Mouse (Mus musculus) limb, embryonic 12.5 days (tissue): Measurements from ENCODE around the gene Gm12830. TPM values are rescaled to one million over a fixed set of nuclear protein-coding genes. Genes with fewer than 3 reads are reported as not detected.

ENCODE experiments used
- ATAC-seq: fragments of 200-750 bp; cut with Nextera tagmentation; 2 replicates; pipeline ENCODE4 v1.8.0; 2017; ENCODE audit warnings: low read depth, moderate TSS enrichment; ENCODE audit not compliant: insufficient number of reproducible peaks, insufficient read depth, low FRiP score, low TSS enrichment
- H3K27ac ChIP-seq: fragments of 300-500 bp; sonication (generic); 2 replicates; pipeline ENCODE4 v1.5.1; 2016; ENCODE audit warnings: mild to moderate bottlenecking, moderate library complexity
- H3K27me3 ChIP-seq: fragments of 300-500 bp; sonication (generic); 2 replicates; pipeline ENCODE4 v1.6.1; 2016; ENCODE audit warnings: mild to moderate bottlenecking, moderate library complexity
- H3K36me3 ChIP-seq: fragments of 300-500 bp; sonication (generic); 2 replicates; pipeline ENCODE4 v1.6.1; 2016; ENCODE audit warnings: mild to moderate bottlenecking, moderate library complexity
- H3K4me1 ChIP-seq: fragments of 300-500 bp; sonication (generic); replicated peaks from 2 replicates; pipeline ENCODE4 v1.6.1; 2016
- H3K4me2 ChIP-seq: fragments of 300-500 bp; sonication (generic); 2 replicates; pipeline ENCODE4 v1.6.1; 2016; ENCODE audit warnings: mild to moderate bottlenecking, moderate library complexity
- H3K4me3 ChIP-seq: fragments of 300-500 bp; sonication (generic); replicated peaks from 2 replicates; pipeline ENCODE4 v1.5.1; 2016; ENCODE audit warnings: mild to moderate bottlenecking
- H3K9ac ChIP-seq: fragments of 300-500 bp; sonication (generic); replicated peaks from 2 replicates; pipeline ENCODE4 v1.6.1; 2016; ENCODE audit warnings: mild to moderate bottlenecking, moderate library complexity
- H3K9me3 ChIP-seq: fragments of 300-500 bp; sonication (generic); 2 replicates; pipeline ENCODE4 v1.6.1; 2016; ENCODE audit warnings: mild to moderate bottlenecking, moderate library complexity
- WGBS: fragments of 180-500 bp; shearing (Covaris S2); methylation state at CpG from one replicate; pipeline ENCODE4 v1.1.7; 2016; 5-methylcytosine and 5-hydroxymethylcytosine counted together
- polyA plus RNA-seq: library from polyadenylated mRNA; unstranded; fragments of >200 nt; fragmentation: Nextera tagmentation; extraction: Ambion mirVana; gene quantifications from 2 replicates; pipeline ENCODE4 v1.2.1, GENCODE M21; 2016

Gm12830 gene
- not detected in 2 replicates for polyA plus RNA-seq

- H3K9ac ChIP-seq, result no peak within 1 kb of the TSS; the same call in 1 of the 2 replicates
- no peaks in the 10 kb centered on the region for H3K9me3 ChIP-seq
- H3K36me3 ChIP-seq, result no peaks in the 10 kb centered on the region
- peak within 1 kb of the TSS; percentile 30 for H3K4me3 ChIP-seq
- WGBS, result 1% methylated on average over 51 of the region's 51 CpGs
- H3K27ac ChIP-seq, result peak within 1 kb of the TSS; percentile 80
- H3K4me2 ChIP-seq, result peak within 1 kb of the TSS; percentile 52
- H3K27me3 ChIP-seq, result peaks cover 55% of the 10 kb centered on the region
- ATAC-seq, result peak; percentile 89
- H3K4me1 ChIP-seq, result peaks cover 35% of the 10 kb centered on the region
Observed at GRCm38 (mm10) chr4:114821567-114822192, at the start of gene Gm12830. Gm12830 (plus strand) TSS chr4:114821722.

GRCm38 (mm10) chr4:114773316-114773715, 48.2 kb upstream of the Gm12830 start:
- Histone ChIP-seq H3K4me3 (no peak overlapping the region), H3K36me3 (no peaks in the 10 kb centered on the region), H3K9me3 (no peaks in the 10 kb centered on the region), H3K4me1 (peaks cover 20% of the 10 kb centered on the region), H3K27ac (no peak overlapping the region), H3K27me3 (peaks cover 19% of the 10 kb centered on the region), H3K4me2 (no peak overlapping the region), H3K9ac (no peak overlapping the region)
- WGBS, result 96% methylated on average over 1 of the region's 1 CpGs
- no peak for ATAC-seq

- ATAC-seq, result no peak
- H3K27me3 ChIP-seq, result peaks cover 12% of the 10 kb centered on the region
- H3K36me3 ChIP-seq, result no peaks in the 10 kb centered on the region
- H3K4me2 ChIP-seq, result no peak overlapping the region
- WGBS, result 31% methylated on average over 11 of the region's 11 CpGs
- no peak overlapping the region for H3K4me3 ChIP-seq
- H3K4me1 ChIP-seq, result peaks cover 42% of the 10 kb centered on the region
- peak overlapping the region; percentile 37; the same call in 1 of the 2 replicates for H3K27ac ChIP-seq
- H3K9me3 ChIP-seq, result no peaks in the 10 kb centered on the region
- no peak overlapping the region for H3K9ac ChIP-seq
Observed at GRCm38 (mm10) chr4:114777625-114778202, 43.8 kb upstream of the Gm12830 start.

- Histone ChIP-seq H3K27me3 (peaks cover 20% of the 10 kb centered on the region), H3K4me3 (no peak overlapping the region), H3K36me3 (no peaks in the 10 kb centered on the region), H3K4me1 (peaks cover 46% of the 10 kb centered on the region), H3K4me2 (no peak overlapping the region), H3K9ac (no peak overlapping the region), H3K27ac (peak overlapping the region; percentile 89), H3K9me3 (no peaks in the 10 kb centered on the region)
- ATAC-seq, result no peak
- WGBS, result 35% methylated on average over 7 of the region's 7 CpGs
Observed at GRCm38 (mm10) chr4:114778716-114779474, 42.6 kb upstream of the Gm12830 start.

GRCm38 (mm10) chr4:114779475-114779757, 42.1 kb upstream of the Gm12830 start:
- H3K36me3 ChIP-seq, result no peaks in the 10 kb centered on the region
- peaks cover 46% of the 10 kb centered on the region for H3K4me1 ChIP-seq
- H3K4me2 ChIP-seq, result no peak overlapping the region
- 16% methylated on average over 5 of the region's 5 CpGs for WGBS
- peak overlapping the region; percentile 89 for H3K27ac ChIP-seq
- H3K4me3 ChIP-seq, result no peak overlapping the region
- no peaks in the 10 kb centered on the region for H3K9me3 ChIP-seq
- H3K9ac ChIP-seq, result no peak overlapping the region
- ATAC-seq, result no peak
- H3K27me3 ChIP-seq, result peaks cover 25% of the 10 kb centered on the region

GRCm38 (mm10) chr4:114779758-114780546, 41.6 kb upstream of the Gm12830 start:
- Histone ChIP-seq H3K27me3 (peaks cover 30% of the 10 kb centered on the region), H3K4me3 (no peak overlapping the region), H3K27ac (peak overlapping the region; percentile 89), H3K9me3 (no peaks in the 10 kb centered on the region), H3K4me1 (peaks cover 46% of the 10 kb centered on the region), H3K9ac (0 out of 2 replicates have a peak overlapping the region, but pooled peaks have one; percentile 12), H3K36me3 (no peaks in the 10 kb centered on the region), H3K4me2 (peak overlapping the region; percentile 21)
- peak; percentile 72 for ATAC-seq
- 14% methylated on average over 17 of the region's 17 CpGs for WGBS

- Histone ChIP-seq H3K4me2 (no peak overlapping the region), H3K4me1 (peaks cover 40% of the 10 kb centered on the region), H3K27me3 (peaks cover 37% of the 10 kb centered on the region), H3K9me3 (no peaks in the 10 kb centered on the region), H3K9ac (no peak overlapping the region), H3K4me3 (no peak overlapping the region), H3K27ac (no peak overlapping the region), H3K36me3 (no peaks in the 10 kb centered on the region)
- ATAC-seq, result no peak
- WGBS, result 50% methylated on average over 7 of the region's 7 CpGs
Observed at GRCm38 (mm10) chr4:114782851-114783250, 38.7 kb upstream of the Gm12830 start.

- peaks cover 24% of the 10 kb centered on the region for H3K4me1 ChIP-seq
- WGBS, result 93% methylated on average over 2 of the region's 2 CpGs
Observed at GRCm38 (mm10) chr4:114784735-114785134, 36.8 kb upstream of the Gm12830 start.

GRCm38 (mm10) chr4:114788856-114789255, 32.7 kb upstream of the Gm12830 start:
- Histone ChIP-seq H3K27me3 (peaks cover 45% of the 10 kb centered on the region), H3K27ac (no peak overlapping the region)
- WGBS, result 28% methylated on average over 4 of the region's 4 CpGs

More at GRCm38 (mm10) chr4:114784735-114785134, 36.8 kb upstream of the Gm12830 start:
- no peaks in the 10 kb centered on the region for H3K9me3 ChIP-seq
- H3K9ac ChIP-seq, result no peak overlapping the region
- ATAC-seq, result no peak
- no peak overlapping the region for H3K4me2 ChIP-seq
- no peak overlapping the region for H3K27ac ChIP-seq
- H3K4me3 ChIP-seq, result no peak overlapping the region
- peaks cover 51% of the 10 kb centered on the region for H3K27me3 ChIP-seq
- H3K36me3 ChIP-seq, result no peaks in the 10 kb centered on the region

GRCm38 (mm10) chr4:114791650-114792049, 29.9 kb upstream of the Gm12830 start:
- ATAC-seq, result no peak
- Histone ChIP-seq H3K4me3 (no peak overlapping the region), H3K4me2 (no peak overlapping the region), H3K36me3 (no peaks in the 10 kb centered on the region), H3K27me3 (peaks cover 42% of the 10 kb centered on the region), H3K27ac (no peak overlapping the region), H3K9ac (no peak overlapping the region), H3K4me1 (peaks cover 9% of the 10 kb centered on the region), H3K9me3 (no peaks in the 10 kb centered on the region)
- 53% methylated on average over 9 of the region's 9 CpGs for WGBS

More at GRCm38 (mm10) chr4:114788856-114789255, 32.7 kb upstream of the Gm12830 start:
- ATAC-seq, result 0 out of 2 replicates have a peak, but pooled peaks have one; percentile 29
- Histone ChIP-seq H3K9ac (no peak overlapping the region), H3K36me3 (no peaks in the 10 kb centered on the region), H3K9me3 (no peaks in the 10 kb centered on the region), H3K4me2 (no peak overlapping the region), H3K4me3 (no peak overlapping the region), H3K4me1 (peaks cover 3% of the 10 kb centered on the region; the same call in 1 of the 2 replicates)

GRCm38 (mm10) chr4:114793836-114794235, 27.7 kb upstream of the Gm12830 start:
- Histone ChIP-seq H3K36me3 (no peaks in the 10 kb centered on the region), H3K9me3 (no peaks in the 10 kb centered on the region), H3K27me3 (peaks cover 40% of the 10 kb centered on the region), H3K4me1 (peaks cover 29% of the 10 kb centered on the region), H3K9ac (no peak overlapping the region), H3K4me3 (no peak overlapping the region), H3K27ac (no peak overlapping the region), H3K4me2 (no peak overlapping the region)
- no peak for ATAC-seq
- WGBS, result 80% methylated on average over 2 of the region's 2 CpGs
